Comparison of ENCODE assay signal across 19 mouse cellular contexts in the genomic region with DNA sequence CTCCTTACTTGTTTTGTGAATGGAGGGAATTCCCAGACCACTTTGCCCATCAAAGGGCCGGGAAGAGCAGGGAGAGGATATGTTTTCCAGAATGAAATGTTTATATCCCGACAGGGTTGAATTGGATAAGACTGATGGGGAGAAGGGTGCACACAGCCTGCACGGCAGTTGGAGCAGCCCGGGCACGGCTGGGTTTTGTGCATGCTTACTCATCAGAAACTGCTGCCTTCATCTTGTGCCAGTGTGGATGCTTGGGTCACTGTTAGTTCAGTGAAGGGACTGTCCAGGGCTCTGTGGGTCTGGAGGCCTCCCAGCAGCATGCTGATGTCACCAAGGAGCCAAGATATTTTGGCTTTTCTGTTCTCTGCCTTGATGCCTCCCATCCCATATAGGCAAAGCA.
"Had no signal": no experiment of that assay in that cellular context is flagged by ENCODE, and none has a peak within 500 bp of the region (broad histone marks: within the 10 kb centered on the region; RNA-seq: fewer than 3 reads in every experiment).

No protein-coding gene starts in this region.

- H3K36me3 ChIP-seq: heart, embryonic 13.5 days; heart, embryonic 15.5 days; intestine, embryonic 15.5 days; limb, embryonic 10.5 days; limb, embryonic 12.5 days; liver, embryonic 13.5 days; liver, embryonic 15.5 days had no signal

- H3K27me3 ChIP-seq: heart, embryonic 13.5 days; heart, embryonic 15.5 days; intestine, embryonic 15.5 days; liver, embryonic 13.5 days; liver, embryonic 15.5 days had no signal

- H3K9me3 ChIP-seq: heart, embryonic 13.5 days; heart, embryonic 15.5 days; intestine, embryonic 15.5 days; limb, embryonic 10.5 days; limb, embryonic 12.5 days; liver, embryonic 13.5 days; liver, embryonic 15.5 days had no signal

- H3K4me1 ChIP-seq: heart, embryonic 13.5 days; heart, embryonic 15.5 days; intestine, embryonic 15.5 days; limb, embryonic 10.5 days; limb, embryonic 12.5 days; liver, embryonic 13.5 days; liver, embryonic 15.5 days had no signal

- H3K4me3 ChIP-seq: heart, embryonic 13.5 days; heart, embryonic 15.5 days; intestine, embryonic 15.5 days; layer of hippocampus, adult 2 months; left cerebral cortex, adult 2 months; limb, embryonic 10.5 days; limb, embryonic 12.5 days; liver, embryonic 13.5 days; liver, embryonic 15.5 days had no signal

- DNase-seq: gastrocnemius, postnatal 14 days; gastrocnemius, postnatal 36 days; heart, adult 18-20 months; kidney, adult 18-20 months; kidney, adult 8-10 months; kidney, postnatal 10 days; kidney, postnatal 25 days; kidney, postnatal 4 days; liver; liver, embryonic 13.5 days had no signal

- H3K27ac ChIP-seq: heart, embryonic 13.5 days; heart, embryonic 15.5 days; hindbrain, embryonic 14.5 days; intestine, embryonic 15.5 days; layer of hippocampus, adult 2 months; left cerebral cortex, adult 2 months; limb, embryonic 10.5 days; limb, embryonic 12.5 days; liver, embryonic 13.5 days; liver, embryonic 15.5 days had no signal
